Mouse (Mus musculus): ENCODE measurements around the gene Rassf2.
A peak's percentile ranks its signal among the peaks of the same experiment; 100 is the strongest.

Rassf2 gene

DNA sequence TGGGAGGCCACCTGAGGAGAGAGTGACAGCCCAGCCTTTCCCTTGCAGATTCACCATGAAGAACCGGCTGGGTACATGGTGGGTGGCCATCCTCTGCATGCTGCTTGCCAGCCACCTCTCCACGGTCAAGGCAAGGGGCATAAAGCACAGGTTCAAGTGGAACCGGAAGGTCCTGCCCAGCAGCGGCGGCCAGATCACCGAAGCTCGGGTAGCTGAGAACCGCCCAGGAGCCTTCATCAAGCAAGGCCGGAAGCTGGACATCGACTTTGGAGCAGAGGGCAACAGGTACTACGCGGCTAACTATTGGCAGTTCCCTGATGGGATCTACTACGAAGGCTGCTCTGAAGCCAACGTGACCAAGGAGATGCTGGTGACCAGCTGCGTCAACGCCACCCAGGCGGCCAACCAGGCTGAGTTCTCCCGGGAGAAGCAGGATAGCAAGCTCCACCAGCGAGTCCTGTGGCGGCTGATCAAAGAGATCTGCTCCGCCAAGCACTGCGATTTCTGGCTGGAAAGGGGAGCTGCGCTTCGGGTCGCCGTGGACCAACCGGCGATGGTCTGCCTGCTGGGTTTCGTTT lies 77.0 kb downstream of the Rassf2 start:
- no peak for DNase-seq

DNA sequence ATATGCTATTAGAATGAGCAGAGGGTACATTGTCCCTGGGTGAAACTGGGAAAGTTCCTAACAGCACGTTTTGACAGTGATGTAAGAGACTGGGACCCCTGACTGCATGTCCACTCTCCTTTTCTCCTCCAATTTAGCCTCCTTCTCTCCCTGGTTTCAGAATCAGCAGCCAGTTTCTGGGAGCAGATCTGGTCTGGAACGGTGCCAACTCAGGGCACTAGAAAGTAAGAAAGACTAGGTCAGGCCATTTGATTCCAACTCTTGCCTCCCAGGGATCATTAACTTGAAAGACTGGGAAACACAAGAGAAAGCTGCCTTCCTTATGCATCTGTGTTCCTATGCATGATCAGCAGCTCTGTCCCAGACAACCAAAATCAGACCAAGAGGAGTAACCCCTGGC lies 77.6 kb downstream of the Rassf2 start:
- DNase-seq = peak; percentile 31

DNA sequence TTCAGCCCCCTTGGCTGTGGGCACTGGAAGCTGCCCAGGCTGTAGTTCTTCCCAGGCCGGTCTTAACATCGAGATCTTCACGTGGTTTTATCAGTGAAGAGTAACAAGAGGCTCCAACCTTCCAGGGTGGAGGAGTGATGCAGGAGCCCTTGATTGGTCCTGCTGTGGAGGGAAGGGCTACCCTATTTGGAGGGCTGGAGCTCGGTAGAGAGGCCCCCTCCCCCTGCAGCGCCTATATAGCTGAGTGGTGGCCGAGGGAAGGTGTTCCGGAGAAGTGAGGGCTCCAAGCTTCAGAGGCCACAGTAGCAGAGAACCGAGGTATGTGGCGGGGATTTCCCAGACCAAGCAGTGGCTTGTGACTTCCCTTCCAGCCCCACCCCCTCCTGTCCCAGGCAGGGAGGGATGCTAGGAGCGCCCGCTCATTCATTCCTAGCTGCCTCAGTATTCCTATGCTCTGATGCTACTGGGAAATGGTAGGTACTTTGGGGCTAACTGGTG lies 79.4 kb downstream of the Rassf2 start, which contains the start of gene Prnd:
Prnd (plus strand) TSS at position 264 of the 498 bp plus-strand sequence.
- no peak for DNase-seq

DNA sequence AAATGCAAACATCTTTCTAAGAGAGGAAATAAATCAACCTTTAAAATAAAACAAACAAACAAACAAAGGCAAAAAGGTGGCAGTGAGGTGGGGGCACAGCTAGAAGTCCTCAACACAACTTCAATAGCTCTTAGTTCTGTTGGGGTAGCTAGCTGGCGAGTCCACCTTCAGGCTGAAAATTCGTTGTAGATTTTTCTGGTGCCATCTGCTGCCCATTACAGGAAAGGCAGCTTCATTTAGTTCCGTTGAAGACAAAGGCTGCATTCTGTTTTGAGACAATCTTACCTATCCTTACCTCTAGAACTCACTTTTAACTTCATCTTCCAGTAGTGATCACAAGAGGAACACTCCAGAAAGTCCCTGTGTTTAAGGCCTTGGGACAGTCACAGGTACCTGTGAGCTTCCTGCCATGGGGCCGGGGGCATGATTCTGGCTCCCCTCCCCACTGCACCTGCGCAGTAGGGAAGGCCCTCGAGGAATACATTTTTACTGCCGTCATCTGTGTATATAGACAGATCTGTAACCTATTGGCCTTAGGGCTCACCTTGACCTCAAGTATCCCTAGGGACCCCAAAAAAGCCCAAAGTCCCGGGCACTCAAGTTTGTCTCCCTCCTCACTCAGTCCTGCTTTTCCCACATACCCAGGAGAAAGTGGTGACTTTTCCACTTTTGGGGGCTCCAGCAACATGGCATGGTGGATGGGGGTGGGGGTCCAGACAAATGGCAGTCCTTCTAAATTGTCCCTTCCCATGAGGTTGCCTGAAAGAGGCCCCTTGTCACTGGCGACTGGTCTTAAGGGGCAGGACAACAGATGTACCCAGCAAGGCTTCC lies 80.1 kb downstream of the Rassf2 start:
- DNase-seq = peak; percentile 72

DNA sequence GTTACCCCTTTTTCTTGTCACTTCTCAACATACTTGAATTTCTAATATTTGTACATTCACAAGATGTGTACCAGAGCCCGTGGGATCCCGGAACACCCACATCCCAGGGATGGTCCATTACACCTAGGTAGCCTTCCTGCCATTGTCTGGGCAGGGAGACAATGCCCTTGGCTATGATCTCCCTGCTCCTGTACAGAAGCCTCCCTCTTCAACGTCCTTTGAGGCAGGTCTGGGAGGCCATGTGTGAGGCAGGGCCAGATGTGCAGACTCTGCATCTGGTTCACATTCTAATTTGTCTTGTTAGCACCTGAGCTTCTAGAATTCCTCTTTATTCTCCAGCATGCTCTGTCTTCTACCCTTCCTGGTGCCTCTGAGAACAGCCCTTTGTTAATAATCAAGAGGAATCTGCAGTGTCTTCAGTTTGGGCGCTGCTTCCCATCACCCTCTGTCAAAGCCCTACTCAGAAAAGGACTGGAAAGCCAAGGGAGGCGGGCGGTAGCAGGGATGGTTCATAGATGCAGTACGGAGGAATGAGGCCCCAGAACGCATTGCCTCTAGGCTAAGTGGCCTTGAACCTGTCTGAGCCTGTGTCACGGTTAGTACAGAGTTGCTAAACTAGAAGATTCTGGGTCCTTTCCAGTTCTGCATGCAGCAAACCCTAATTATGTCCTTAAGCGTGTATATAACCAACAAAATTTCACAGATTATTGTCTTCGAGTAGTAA lies 81.0 kb downstream of the Rassf2 start:
- DNase-seq = no peak

DNA sequence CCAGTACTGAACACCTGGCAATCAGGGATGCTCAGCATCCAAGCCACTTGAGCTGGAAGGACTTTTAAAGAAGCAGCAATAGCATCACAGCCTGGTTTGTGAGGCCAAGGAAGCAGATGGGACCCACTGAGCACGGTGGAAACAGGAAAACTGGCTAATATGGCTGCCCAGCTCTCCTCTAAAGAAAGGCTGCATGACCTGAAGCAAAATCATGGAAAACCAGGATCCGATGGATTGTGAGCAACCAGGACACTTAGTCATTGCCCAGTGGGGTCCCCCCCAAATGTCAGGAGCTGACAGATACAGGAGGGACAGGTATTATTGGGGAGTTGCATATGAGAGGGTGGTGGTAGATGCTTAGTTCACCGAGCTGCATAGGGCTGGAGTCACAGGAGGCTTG lies 81.9 kb downstream of the Rassf2 start:
- DNase-seq = no peak

DNA sequence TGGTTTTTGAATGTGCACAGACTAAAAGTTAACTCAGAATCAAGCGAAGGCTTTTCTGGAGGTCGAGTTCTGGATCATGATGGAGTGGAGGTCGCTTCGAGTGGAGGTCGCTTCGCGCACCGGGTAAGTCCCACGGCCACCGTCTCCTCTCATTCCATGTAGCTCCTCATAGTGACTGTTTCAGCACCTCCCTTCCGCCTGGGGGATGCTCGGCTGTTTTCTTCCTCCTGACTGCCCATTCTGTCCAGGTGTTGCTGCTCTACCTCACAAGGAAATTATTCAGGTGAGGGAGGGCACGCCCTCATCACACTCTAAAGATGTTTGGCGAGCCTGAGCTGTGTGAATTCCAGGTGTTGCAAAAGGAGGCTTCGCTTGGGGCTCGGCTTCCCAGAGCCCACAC lies 83.7 kb downstream of the Rassf2 start:
- no peak for DNase-seq

DNA sequence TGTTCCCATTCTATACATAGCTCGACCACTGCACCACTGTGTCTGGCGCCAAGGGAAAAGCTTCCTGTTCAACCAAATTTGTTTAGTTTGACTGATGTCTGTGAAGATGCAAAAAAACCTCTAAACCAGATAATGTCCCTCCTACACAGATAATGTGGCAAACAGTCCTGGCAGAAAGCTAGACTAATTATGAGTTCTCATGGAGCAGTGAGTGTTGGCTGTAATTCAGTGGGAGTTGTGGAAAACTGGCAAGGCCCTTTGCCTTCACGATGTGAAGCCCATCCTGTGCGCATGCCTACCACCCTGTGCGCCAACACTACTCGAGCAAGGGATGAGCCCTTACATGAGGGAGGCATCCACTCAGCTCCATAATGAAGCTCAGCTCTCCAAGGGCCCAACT lies 84.3 kb downstream of the Rassf2 start:
- no peak for DNase-seq

DNA sequence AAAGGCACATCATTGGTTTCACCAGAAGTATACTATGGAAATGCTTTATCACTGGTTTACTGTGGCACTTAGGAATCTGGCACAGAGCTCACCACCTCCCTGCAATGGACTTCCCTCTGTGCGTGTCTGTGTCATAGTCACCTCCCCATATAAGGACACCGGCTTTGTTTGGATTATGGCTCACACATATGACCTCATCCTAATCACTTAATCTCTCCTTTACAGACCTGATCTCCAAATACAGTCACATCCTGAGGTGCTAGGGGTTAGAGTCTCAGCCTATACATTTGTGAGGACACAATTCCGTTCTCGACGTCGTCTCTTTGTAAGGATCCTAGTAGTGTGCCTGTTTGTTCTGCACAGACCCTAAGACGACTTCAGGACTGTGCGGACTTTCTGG lies 84.8 kb downstream of the Rassf2 start:
- DNase-seq = peak; percentile 61

DNA sequence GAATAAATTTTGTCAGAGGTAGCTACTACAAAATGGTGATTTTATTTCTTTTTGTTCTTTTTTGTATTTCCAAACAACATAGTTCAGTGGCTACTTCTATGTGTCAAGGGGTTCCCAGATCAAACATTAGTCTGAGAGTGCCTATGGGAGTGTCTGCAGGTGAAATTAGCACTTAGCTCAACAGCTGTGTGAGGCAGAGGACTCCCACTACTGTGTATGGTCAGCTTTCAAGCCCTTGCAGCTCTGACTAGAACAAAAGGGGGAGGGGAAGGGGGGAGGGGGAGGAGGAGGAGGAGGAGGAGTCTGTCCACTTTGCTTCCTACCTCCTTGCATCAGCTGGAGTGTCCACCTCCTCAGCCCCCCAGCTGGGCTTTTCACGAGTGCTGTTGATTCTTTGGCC lies 85.7 kb downstream of the Rassf2 start:
- DNase-seq = no peak

DNA sequence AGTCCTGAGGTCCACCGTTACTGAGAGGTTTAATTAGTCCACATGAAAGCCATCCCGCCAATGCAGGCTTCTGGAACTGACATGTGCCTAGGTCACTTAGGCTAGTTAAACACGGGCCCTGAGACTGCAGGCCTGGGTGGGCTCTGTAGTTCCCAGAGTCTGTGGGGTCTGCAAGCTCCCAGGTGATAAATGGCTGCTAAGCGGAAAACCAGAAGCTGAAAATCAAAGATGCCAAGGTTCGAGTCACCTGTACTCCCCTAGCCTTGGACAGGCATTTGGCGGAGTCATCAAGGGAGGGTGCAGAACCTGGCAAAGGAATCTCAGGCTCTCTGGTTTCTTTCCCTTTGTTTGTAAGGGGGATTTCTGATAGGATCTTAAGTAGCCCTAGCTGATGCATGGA lies 88.6 kb downstream of the Rassf2 start:
- no peak for DNase-seq

DNA sequence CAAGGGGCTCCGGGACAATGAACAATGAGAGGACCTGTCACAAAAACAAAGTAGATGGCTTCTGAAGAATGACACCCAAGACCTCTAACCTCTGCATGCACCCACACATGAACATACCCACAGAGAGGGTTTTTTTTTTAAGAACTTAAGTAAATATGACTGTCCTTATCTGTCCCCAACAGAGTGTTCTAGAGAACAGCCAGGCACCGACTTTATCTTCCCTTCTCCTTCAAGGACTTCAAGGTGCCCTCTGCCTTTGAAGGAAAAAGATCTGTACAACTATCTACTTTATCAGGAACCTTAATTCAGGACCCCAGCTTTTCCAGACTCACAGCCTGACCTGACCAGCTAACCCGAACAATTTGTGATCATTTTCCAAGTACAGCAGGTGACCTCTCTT lies 89.6 kb downstream of the Rassf2 start:
- no peak for DNase-seq
